Mouse (Mus musculus): ENCODE results near the gene Aox2.

DNA sequence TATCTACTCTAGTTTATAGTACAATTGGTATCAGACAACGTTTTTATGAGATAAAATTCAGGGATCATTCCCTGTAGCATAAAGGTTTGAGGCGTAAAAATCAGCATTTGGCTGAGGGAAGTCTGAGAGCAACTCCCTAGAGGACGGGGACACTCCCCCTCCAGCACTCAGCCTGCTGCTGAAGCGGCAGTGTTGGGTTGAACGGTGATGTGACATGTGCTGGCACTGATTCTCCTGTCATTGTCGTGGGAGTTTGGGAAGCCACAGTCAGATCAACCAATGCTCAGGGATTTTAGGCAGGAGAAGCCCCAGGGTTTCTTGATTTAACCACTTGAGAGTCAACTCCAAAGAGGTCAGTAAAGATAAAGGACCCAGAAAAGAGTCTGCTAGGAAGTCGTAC, 6.4 kb downstream of the Aox2 start:
- TF ChIP-seq GATA1 (IDR thresholded peaks at IDR 0.05; ENCODE audit: low read length) (no peak), TAL1 (IDR thresholded peaks at IDR 0.05; ENCODE audit: low read length) (no peak)
